Mouse (Mus musculus) NIH3T3 (cell line): ENCODE measurements around the gene Klf2.

Experiments used
- DNase-seq: peaks from one replicate; pipeline ENCODE4 v3.0.0-alpha.2; 2012; ENCODE audit warnings: low read depth

Klf2 gene

DNA sequence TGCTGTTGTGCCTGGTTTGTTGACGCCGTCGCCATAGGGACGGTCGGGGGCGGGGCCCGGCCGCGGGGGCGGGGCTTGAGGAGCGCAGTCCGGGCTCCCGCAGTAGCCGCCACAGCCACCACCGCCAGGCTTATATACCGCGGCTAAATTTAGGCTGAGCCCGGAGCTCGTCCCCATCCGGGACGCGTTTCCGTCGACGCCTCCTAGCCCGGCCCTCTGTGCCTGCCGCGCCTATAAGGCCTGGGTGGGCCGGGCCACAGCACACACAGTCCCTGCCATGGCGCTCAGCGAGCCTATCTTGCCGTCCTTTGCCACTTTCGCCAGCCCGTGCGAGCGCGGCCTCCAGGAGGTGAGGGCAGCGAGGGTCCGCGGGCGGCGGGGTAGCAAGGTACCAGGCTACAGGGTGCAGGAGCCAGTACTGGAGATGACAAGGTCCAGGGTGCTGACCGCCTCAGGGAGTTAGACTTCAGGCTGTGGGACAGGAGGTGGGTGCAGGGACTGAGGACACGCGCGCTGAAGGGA is at the start of gene Klf2:
TSS of gene Klf2 (plus strand) at position 233 of the 522 bp plus-strand sequence.
- peak; percentile 98 for DNase-seq

DNA sequence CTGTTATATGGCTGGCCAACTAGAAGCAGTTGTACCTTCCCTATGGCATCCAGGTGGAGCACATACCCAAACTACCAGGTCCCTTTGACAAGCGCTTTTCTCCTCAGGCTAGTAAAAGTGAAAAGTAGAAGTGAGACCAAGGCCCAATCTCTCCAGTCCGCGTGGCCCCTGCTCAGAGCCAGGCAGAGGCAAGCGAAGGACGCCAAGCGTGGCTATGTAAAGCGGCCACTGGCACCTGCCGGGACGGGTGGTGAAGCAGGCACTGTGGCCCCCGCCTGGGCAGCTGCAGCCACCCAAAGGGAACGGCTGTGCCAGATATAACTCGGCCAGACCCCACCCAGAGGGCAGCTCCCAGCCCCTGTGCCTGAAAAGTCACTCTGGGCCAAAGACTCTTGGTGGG is 48.2 kb upstream of the Klf2 start:
- no peak for DNase-seq

GRCm38 (mm10) chr8:72271051-72271660 is 47.7 kb upstream of the Klf2 start:
- DNase-seq = no peak

DNA sequence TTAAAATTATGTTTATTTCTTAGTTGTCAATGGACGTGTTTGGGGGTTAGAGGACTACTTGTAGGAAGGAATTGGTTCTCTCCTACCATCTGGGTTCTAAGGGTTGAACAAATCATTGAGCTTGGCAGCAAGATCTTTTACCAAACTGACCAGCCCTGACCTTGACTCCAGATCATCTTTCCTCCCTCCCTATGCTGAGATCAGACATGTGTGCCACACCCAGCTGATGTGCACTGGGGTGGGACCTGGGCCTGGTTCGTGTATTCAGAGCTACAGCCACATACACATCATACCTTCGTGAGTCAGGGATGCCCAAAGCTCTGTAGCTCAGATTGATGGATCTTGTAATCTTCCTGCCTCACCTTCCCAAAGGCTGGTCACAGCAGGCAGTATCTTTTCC is 47.1 kb upstream of the Klf2 start:
- DNase-seq = no peak

- peak; percentile 88 for DNase-seq
Observed at GRCm38 (mm10) chr8:72272361-72272760, 46.5 kb upstream of the Klf2 start.

DNA sequence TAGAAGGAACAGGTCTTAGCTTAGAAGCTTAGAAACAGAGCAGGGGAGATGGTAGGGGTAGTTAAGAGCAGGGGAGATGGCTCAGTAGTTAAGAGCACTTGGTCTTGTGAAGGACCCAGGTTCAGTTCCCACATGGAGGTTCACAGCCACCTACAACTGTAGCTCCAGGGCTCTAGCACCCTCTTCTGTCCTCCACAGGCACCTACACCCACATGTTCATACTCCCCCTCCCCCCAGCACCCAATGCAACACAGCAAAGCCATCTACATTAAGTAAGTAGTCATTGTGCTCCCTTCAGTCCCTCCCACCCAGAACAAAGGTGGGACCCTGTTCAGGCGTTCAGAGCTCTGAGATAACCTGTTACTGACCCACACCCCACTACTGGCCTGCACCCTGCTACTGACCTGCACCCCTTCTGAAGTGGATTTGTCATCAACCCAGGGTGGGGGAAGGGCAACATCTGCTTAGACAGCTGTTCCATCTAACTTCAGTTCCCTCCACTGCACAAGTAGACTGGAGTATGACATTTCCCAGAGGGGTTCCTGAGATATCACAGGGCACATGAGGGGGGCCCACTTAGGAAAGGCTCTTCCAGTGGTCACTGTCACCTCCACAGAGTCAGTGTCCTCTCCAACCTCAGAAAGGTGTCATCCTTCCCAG is 45.6 kb upstream of the Klf2 start:
- DNase-seq = no peak

DNA sequence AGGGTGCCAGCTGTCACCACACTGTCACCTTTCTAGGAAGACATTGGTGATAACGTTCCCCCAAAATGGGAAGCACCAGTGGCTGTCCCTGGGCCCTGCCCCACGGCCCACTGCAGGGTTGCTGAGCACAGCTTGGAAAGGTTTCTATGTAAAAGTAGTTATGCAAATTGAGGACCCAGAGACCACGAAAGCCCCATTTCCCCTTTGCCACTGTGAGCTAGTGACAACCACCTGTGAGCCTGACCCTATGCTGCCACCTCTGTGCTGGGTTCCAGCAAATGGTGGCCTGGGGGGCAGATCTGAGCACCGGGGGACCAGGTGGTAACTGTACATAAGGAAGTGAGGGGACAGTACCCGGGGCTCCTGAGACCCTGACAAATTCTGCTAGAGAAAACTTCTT is 45.0 kb upstream of the Klf2 start:
- DNase-seq = no peak

- DNase-seq = no peak
Observed at GRCm38 (mm10) chr8:72277244-72277643, 41.6 kb upstream of the Klf2 start.

GRCm38 (mm10) chr8:72279151-72279550 is 39.7 kb upstream of the Klf2 start:
- no peak for DNase-seq

GRCm38 (mm10) chr8:72281634-72282033 is 37.2 kb upstream of the Klf2 start:
- DNase-seq = no peak

DNA sequence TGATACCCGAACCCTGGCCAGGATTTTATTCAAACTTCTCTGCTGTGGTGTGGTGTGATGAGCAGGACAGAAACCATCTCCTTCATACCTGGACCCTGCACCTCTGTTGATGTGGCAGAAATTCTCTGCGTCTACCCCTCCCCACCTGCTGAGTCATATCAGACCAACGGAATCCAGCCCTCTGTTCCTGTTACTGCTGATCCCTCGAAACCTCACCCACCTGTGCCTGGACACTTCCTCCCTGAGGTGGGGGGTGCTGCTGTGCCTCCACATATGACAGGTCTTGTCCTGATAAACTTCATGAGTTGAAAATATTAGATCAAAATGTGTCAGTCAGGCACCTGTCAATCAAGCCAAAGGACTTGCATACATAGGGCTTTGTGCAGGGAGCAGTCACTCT is 33.5 kb upstream of the Klf2 start:
- DNase-seq = no peak

DNA sequence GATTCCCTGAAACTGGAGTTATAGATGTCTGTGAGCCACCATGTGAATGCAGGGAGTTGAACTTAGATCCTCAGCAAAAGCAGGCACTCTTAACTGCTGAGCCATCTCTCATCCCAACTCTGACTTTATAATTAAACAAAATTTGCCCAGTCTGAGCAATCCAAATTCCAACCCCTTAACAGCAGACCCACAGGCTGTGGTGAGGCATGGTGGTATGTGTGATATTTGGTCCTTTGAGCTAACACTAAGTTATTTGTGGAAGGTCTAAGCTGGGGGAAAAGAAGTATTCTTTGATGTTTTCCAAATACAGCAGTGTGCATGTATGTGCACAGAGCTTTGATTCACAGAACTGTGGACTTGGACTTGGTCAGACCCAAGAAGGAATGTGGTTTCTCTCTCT is 29.8 kb upstream of the Klf2 start:
- DNase-seq = peak; percentile 29

- DNase-seq = no peak
Observed at GRCm38 (mm10) chr8:72291104-72291503, 27.7 kb upstream of the Klf2 start.

GRCm38 (mm10) chr8:72293309-72293708 is 25.5 kb upstream of the Klf2 start:
- DNase-seq = no peak

DNA sequence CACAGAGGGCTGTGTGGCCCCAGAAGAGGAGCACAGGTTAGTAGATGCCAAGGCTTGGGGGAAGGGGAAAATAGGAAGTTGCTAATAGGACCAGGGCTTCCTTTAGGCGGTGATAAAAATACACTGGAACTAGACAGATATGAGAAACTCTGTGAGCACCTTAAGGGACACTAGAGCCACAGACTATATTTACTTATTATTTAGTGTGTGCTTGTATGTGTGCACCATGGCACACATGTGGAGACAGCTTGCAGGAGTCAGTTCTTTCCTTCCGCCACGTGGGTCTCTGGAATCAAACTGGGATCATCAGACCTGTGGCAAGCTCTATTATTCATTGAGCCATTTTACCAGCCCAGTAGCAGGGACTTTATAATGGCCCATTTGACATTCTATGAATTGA is 23.7 kb upstream of the Klf2 start:
- DNase-seq = no peak

DNA sequence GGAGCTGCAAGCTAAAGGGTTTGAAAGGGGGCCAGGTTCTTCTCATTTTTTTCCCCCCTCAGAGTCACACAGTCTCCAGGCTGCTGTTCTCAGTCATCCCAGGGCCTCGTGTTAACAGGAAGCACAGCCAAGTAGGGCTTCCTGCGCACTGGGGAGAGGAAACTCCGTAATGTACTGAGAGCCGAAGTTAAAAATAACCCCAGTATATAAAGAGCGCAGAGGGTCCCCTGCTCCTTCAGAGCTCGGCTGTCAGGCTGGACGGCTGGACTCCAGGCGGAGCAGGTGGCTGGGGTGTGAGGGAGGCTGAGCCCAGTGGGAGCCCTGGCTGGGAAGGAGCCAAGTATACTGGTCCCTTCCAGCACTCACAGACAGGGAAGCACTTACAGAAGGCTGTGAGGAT is 23.2 kb upstream of the Klf2 start:
- peak; percentile 92 for DNase-seq

GRCm38 (mm10) chr8:72296561-72296960 is 22.3 kb upstream of the Klf2 start:
- no peak for DNase-seq

DNA sequence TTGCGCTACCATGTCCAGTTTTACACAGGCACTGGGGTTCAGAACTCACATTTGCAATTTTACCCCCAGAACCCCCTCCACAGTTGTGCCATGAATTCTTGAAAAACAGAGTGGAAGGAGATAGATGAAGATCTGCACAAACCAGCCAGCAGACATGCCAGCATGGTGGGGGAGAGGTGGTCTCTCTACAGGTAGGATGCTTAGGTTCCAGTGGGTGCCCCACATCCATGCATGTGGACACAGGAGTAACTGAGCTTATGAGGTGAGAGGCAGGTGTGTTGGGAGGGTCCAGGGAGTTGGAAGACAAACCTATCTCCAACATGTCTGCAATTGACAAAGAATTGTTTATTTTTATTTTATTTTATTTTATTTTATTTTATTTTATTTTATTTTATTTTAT is 19.9 kb upstream of the Klf2 start:
- no peak for DNase-seq

DNA sequence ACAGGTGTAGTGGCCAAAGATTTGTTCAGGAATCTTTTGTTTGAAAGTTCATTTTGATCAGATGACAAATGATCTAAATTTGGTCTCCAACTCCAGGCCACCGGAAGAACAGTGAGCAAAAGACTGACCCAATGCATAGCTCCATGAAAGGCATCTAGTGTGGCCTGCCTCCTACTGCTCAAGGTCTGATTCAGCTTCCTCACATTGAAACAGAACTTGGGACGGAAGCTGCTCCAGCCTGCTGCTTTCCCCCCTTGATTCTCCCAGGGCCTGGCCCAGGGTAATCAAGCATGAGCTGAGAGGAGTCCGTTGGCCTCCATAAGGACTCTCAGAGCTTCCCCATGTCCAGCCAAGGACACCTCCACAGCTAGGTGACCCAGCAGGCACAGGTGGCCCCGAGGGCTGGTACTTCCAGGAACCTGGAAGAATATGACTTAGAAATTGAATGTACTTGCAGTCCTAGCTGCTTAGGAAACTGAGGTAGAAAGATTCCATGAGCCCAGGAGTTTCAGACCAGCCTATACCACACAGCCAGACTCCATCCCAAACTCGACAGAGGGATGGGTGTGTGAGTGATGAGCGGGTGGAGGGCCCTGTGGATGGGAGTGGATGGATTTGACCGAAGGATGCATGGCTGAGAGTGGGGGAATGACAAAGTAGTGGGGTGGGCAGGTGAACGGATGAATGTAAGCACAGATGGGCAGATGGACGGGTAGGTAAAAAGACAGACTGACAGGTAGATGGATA is 18.0 kb upstream of the Klf2 start:
- DNase-seq = no peak

- no peak for DNase-seq
Observed at GRCm38 (mm10) chr8:72301497-72301896, 17.3 kb upstream of the Klf2 start.

DNA sequence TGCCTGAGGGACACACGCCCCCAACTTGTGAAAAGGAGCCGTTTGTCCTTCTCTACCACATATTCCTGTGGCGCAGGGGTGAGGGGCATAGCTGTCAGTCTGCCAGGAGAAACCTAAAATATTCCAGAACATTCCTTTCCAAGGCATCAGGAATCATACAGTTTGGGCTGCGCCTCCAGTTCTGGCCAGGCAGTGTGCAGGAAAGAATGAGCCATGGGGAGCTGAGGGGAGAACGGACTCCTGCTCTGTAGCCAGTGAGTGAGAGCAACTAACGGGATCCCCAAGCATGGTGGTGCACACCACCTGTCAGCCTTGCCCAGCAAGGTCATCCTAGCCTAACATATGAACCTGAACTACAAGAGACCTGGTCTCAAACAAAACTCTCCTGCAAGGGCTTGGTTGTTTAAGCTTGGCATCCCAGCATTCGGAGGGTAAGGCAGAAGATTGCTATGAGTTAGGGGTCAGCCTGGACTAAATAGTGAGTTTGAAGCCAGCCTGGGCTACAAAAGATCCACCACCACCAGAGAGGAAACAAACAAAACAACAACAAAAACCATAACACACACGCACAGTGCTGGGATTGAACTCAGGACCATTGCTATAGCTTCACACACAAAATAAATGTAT is 15.7 kb upstream of the Klf2 start:
- peak; percentile 92 for DNase-seq

DNA sequence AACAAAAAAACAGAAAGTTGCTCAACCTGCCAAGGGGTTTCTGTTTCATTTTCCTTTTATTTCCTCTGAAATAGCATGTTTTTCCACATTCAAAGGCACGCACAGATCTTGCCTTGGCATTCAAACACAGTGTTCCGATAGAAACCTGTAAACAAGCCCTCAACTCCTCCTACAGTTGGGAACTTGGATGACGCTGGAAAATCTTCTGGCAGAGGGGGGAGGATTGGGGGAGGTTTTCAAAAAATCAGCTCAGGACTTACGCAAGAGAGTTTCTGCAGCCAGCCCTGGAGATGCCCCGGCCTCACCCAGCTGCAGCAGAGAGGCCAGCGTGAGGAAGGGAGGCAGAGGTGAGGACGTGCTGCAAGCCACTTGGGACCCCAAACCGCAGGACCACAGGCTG is 15.2 kb upstream of the Klf2 start:
- peak; percentile 95 for DNase-seq
